Mouse (Mus musculus) liver, embryonic 13.5 days (tissue): ENCODE data around the gene Hist2h2aa1. TPM values are rescaled to one million over a fixed set of nuclear protein-coding genes. Genes with fewer than 3 reads are reported as not detected.
"Not testable (repeated sequence)": the region's sequence is repeated elsewhere in the genome, so short reads cannot be mapped to it uniquely, and the experiment has no call there.

ENCODE experiments used
- ATAC-seq: fragments of 200-750 bp; cut with Nextera tagmentation; 2 replicates; pipeline ENCODE4 v1.8.0; 2017; ENCODE audit warnings: low read depth, mild to moderate bottlenecking, moderate number of reproducible peaks, moderate library complexity
- DNase-seq: peaks from one replicate; pipeline ENCODE4 v3.0.0; 2022
- H3K27ac ChIP-seq: fragments of 300-500 bp; sonication (generic); 2 replicates; pipeline ENCODE4 v1.5.1; 2015; ENCODE audit warnings: moderate library complexity, mild to moderate bottlenecking, inconsistent platforms
- H3K27me3 ChIP-seq: fragments of 300-500 bp; sonication (generic); 2 replicates; pipeline ENCODE4 v1.6.1; 2015; ENCODE audit warnings: mild to moderate bottlenecking, inconsistent platforms
- H3K36me3 ChIP-seq: fragments of 300-500 bp; sonication (generic); 2 replicates; pipeline ENCODE4 v1.6.1; 2015; ENCODE audit warnings: mild to moderate bottlenecking, inconsistent platforms
- H3K4me1 ChIP-seq: fragments of 300-500 bp; sonication (generic); replicated peaks from 2 replicates; pipeline ENCODE4 v1.6.1; 2015; ENCODE audit warnings: inconsistent platforms
- H3K4me2 ChIP-seq: fragments of 300-500 bp; sonication (generic); 2 replicates; pipeline ENCODE4 v1.6.1; 2015; ENCODE audit warnings: inconsistent platforms, mild to moderate bottlenecking, moderate library complexity
- H3K4me3 ChIP-seq: fragments of 300-500 bp; sonication (generic); replicated peaks from 2 replicates; pipeline ENCODE4 v1.5.1; 2015; ENCODE audit warnings: mild to moderate bottlenecking, inconsistent platforms
- H3K9ac ChIP-seq: fragments of 300-500 bp; sonication (generic); 2 replicates; pipeline ENCODE4 v1.6.1; 2015; ENCODE audit warnings: mild to moderate bottlenecking, inconsistent platforms
- H3K9me3 ChIP-seq: fragments of 300-500 bp; sonication (generic); replicated peaks from 2 replicates; pipeline ENCODE4 v1.6.1; 2016; ENCODE audit warnings: inconsistent platforms
- WGBS: fragments of 180-500 bp; shearing (Covaris S2); methylation state at CpG from one replicate; pipeline ENCODE4 v1.1.7; 2015; ENCODE audit not compliant: insufficient replicate concordance; 5-methylcytosine and 5-hydroxymethylcytosine counted together
- polyA plus RNA-seq: library from polyadenylated mRNA; unstranded; fragments of >200 nt; fragmentation: Nextera tagmentation; extraction: Ambion mirVana; gene quantifications from 2 replicates; pipeline ENCODE4 v1.2.1, GENCODE M21; 2015

Hist2h2aa1 gene
- polyA plus RNA-seq, 1 experiment from 2014 or later: 40.6 TPM

GRCm38 (mm10) chr3:96260220-96260619 lies 14.9 kb downstream of the Hist2h2aa1 start:
- Histone ChIP-seq H3K36me3 (no peaks in the 10 kb centered on the region), H3K9ac (no peak overlapping the region), H3K4me3 (no peak overlapping the region), H3K4me1 (peaks cover 53% of the 10 kb centered on the region), H3K27me3 (no peaks in the 10 kb centered on the region), H3K4me2 (no peak overlapping the region), H3K9me3 (no peaks in the 10 kb centered on the region), H3K27ac (no peak overlapping the region)
- 74% methylated on average over 5 of the region's 5 CpGs for WGBS
- ATAC-seq: no peak
- no peak for DNase-seq

DNA sequence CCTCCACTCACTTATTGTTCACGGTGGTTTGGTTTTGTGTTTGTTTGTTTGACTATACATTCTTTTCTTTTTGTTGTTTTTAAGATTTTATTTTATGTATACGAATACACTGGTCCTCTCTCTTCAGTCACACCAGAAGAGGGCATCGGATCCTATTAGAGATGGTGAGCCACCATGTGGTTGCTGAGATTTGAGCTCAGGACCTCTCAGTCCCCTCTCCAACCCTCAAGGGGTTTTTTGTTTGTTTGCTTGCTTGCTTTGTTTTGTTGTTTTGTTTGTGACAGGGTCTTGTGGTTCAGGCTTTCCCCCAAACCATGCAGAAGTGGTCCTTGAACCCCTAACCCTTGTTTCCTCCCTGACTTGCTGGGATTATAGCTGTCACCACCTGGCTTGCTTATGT lies 16.3 kb downstream of the Hist2h2aa1 start:
- Histone ChIP-seq H3K4me2 (peak overlapping the region; percentile 81), H3K27ac (peak overlapping the region; percentile 99), H3K9ac (peak overlapping the region; percentile 90), H3K27me3 (no peaks in the 10 kb centered on the region), H3K4me3 (peak overlapping the region; percentile 59), H3K9me3 (no peaks in the 10 kb centered on the region), H3K4me1 (peaks cover 52% of the 10 kb centered on the region), H3K36me3 (no peaks in the 10 kb centered on the region)
- 48% methylated on average over 3 of the region's 3 CpGs for WGBS
- ATAC-seq: no peak
- no peak for DNase-seq

DNA sequence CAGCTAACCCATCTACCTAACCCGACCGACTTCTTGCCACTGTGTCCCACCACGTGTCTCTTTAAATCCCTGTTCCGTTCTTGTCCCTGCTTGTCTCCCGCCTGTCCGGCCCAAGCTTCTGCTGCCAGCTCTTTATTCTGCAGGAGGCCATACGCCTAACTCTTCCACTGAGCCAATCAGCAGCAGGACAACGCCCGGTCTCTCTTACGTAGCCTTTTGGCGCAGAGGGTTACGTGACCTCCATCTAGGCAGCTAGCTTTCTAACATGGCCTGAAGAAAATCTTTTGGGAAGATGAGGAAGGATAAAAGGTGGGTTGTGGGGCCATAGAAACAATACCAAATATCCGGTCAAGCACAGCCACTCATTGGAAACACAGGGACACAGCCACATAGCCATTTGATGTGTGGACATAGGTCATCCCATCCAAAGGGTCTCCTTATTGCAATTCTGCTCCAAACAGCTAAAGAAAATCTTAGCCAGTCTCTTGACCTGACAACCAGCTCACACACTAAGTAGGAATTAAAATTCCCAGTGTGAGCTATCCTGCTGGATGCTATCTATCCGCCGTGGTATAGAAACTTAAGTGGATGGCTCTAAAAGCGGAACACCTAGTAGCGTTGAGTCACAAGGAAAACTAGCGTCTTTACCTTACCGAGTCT lies 17.0 kb downstream of the Hist2h2aa1 start:
- peak; percentile 76 for ATAC-seq
- Histone ChIP-seq H3K9me3 (no peaks in the 10 kb centered on the region), H3K27ac (peak overlapping the region; percentile 99), H3K9ac (peak overlapping the region; percentile 90), H3K4me1 (peaks cover 58% of the 10 kb centered on the region), H3K36me3 (no peaks in the 10 kb centered on the region), H3K4me3 (peak overlapping the region; percentile 59), H3K4me2 (peak overlapping the region; percentile 81), H3K27me3 (no peaks in the 10 kb centered on the region)
- DNase-seq: peak; percentile 79
- WGBS: 1% methylated on average over 19 of the region's 19 CpGs

GRCm38 (mm10) chr3:96262979-96263550 lies 17.8 kb downstream of the Hist2h2aa1 start, which contains the start of gene Hist2h4:
TSS of gene Hist2h4 (minus strand) at chr3:96263311.
- Histone ChIP-seq H3K4me1 (peaks cover 65% of the 10 kb centered on the region), H3K9me3 (no peaks in the 10 kb centered on the region), H3K4me3 (peak within 1 kb of the TSS; percentile 59), H3K9ac (peak within 1 kb of the TSS; percentile 90), H3K36me3 (no peaks in the 10 kb centered on the region), H3K4me2 (peak within 1 kb of the TSS; percentile 81), H3K27me3 (no peaks in the 10 kb centered on the region), H3K27ac (peak within 1 kb of the TSS; percentile 99)
- peak; percentile 95 for DNase-seq
- whole genome bisulfite sequencing: under 1% methylated on average over 40 of the region's 40 CpGs
- peak; percentile 88 for ATAC-seq

GRCm38 (mm10) chr3:96263558-96264403 lies 18.5 kb downstream of the Hist2h2aa1 start:
- no peaks in the 10 kb centered on the region for H3K27me3 ChIP-seq
- WGBS: 5% methylated on average over 27 of the region's 27 CpGs
- ATAC-seq (no peak), DNase-seq (no peak)
- H3K4me3 ChIP-seq: peak overlapping the region; percentile 59
- peaks cover 66% of the 10 kb centered on the region for H3K4me1 ChIP-seq
- H3K9ac ChIP-seq: peak overlapping the region; percentile 90
- H3K4me2 ChIP-seq: peak overlapping the region; percentile 81
- H3K36me3 ChIP-seq: no peaks in the 10 kb centered on the region
- H3K9me3 ChIP-seq: no peaks in the 10 kb centered on the region
- peak overlapping the region; percentile 99 for H3K27ac ChIP-seq

GRCm38 (mm10) chr3:96264404-96264949 lies 19.2 kb downstream of the Hist2h2aa1 start:
- Histone ChIP-seq H3K4me1 (peaks cover 61% of the 10 kb centered on the region), H3K36me3 (no peaks in the 10 kb centered on the region), H3K4me2 (peak overlapping the region; percentile 81), H3K9me3 (no peaks in the 10 kb centered on the region), H3K27ac (peak overlapping the region; percentile 99), H3K27me3 (no peaks in the 10 kb centered on the region), H3K4me3 (peak overlapping the region; percentile 59), H3K9ac (peak overlapping the region; percentile 90)
- 68% methylated on average over 7 of the region's 7 CpGs for WGBS
- ATAC-seq (no peak), DNase-seq (no peak)

DNA sequence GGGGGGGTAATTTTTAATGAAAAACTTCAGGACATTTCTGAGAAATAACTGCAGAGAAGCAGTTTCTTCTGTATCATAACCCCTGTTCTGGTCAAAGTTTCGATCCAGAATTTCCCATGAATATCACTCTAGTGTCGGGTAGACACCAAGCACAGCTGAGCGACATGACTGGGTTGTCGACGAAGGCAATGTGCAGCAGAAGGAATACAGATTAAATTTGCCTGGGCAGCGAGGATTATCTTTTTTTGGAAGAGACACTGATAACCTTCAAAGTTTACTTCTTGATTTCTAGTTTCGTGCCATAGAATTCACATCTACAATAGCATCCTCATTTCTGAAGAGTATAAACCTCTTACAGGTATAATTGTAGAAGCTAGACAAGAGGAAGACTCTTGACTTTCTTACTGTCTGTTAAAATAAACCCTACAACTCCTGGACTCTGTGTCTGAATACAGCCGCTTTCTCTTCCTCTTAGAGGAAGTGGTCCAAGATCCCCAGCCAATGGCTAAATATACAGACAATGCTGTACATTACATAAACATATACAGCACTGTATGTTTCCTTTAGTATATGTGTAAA lies 20.9 kb downstream of the Hist2h2aa1 start:
- Histone ChIP-seq H3K9me3 (no peaks in the 10 kb centered on the region), H3K36me3 (no peaks in the 10 kb centered on the region), H3K4me1 (peaks cover 60% of the 10 kb centered on the region), H3K9ac (peak overlapping the region; percentile 64), H3K27me3 (no peaks in the 10 kb centered on the region), H3K4me3 (no peak overlapping the region), H3K27ac (peak overlapping the region; percentile 92), H3K4me2 (peak overlapping the region; percentile 31)
- DNase-seq (no peak), ATAC-seq (no peak)
- WGBS: 35% methylated on average over 8 of the region's 8 CpGs

- Histone ChIP-seq H3K4me2 (peak overlapping the region; percentile 64), H3K9ac (peak overlapping the region; percentile 66), H3K4me3 (no peak overlapping the region; the same call in 1 of the 2 replicates), H3K27me3 (no peaks in the 10 kb centered on the region), H3K27ac (peak overlapping the region; percentile 92), H3K36me3 (no peaks in the 10 kb centered on the region), H3K9me3 (no peaks in the 10 kb centered on the region), H3K4me1 (peaks cover 51% of the 10 kb centered on the region)
- WGBS: 72% methylated on average over 4 of the region's 4 CpGs
- ATAC-seq (no peak), DNase-seq (no peak)
These were observed 22.2 kb downstream of the Hist2h2aa1 start for GRCm38 (mm10) chr3:96267541-96267940.

DNA sequence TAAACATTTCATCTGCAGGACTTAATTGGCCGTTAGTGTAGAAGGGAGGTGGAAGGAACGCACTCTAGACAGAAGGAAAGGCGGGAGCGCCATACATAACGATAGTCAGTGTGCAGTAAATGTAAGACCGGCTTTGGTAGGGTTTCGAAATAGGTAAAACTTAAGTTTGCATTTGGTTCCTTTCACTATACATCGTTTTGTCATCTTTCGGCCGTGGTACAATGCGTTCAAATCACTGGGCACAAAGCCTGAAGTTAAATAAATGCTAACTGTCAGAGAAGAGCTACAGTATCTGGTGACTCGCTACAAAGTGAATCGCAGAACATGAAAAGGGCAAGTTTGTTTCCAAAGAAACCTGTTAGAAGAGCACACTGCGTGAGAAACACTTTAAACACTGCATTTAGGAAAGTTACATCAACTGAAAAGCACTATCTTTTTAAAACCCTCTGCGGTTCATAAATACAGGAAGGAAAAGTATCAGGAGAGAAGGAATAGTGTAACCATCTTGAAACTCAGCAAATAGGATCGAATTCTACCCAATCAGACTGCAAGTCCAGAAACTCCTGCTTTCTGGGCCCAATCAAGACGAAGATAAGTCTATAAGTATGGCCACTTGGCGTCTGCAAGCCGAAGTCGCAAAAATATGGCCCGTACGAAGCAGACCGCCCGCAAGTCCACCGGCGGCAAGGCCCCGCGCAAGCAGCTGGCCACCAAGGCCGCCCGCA lies 22.9 kb downstream of the Hist2h2aa1 start, which contains the start of gene Hist2h3b:
TSS of gene Hist2h3b (plus strand) at position 604 of the 725 bp plus-strand sequence.
- Histone ChIP-seq H3K9ac (peak within 1 kb of the TSS; percentile 84), H3K4me3 (peak within 1 kb of the TSS; percentile 59), H3K27me3 (no peaks in the 10 kb centered on the region), H3K9me3 (no peaks in the 10 kb centered on the region), H3K36me3 (no peaks in the 10 kb centered on the region), H3K4me1 (peaks cover 51% of the 10 kb centered on the region), H3K27ac (peak within 1 kb of the TSS; percentile 100), H3K4me2 (peak within 1 kb of the TSS; percentile 68)
- WGBS: 22% methylated on average over 29 of the region's 30 CpGs
- ATAC-seq (peak; percentile 44), DNase-seq (peak; percentile 82)

DNA sequence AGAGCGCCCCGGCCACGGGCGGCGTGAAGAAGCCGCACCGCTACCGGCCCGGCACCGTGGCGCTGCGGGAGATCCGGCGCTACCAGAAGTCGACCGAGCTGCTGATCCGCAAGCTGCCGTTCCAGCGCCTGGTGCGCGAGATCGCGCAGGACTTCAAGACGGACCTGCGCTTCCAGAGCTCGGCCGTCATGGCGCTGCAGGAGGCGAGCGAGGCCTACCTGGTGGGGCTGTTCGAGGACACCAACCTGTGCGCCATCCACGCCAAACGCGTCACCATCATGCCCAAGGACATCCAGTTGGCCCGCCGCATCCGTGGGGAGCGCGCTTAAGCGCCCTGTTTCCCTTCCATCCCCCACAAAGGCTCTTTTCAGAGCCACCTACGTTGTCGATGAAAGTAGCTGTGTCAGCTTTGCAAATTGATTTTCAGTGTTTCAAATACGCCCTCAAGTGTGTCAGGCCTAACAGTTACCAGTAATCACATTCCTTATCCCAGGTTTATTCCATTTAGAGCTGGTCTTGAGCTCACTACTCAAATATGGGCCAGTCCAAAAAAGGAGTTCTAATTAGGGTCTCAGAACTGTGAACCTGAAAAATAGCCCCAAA lies 23.6 kb downstream of the Hist2h2aa1 start:
- not testable (repeated sequence) for H3K9me3 ChIP-seq, H3K27me3 ChIP-seq, H3K36me3 ChIP-seq, DNase-seq
- Histone ChIP-seq H3K4me2 (peak overlapping the region; percentile 68), H3K9ac (peak overlapping the region; percentile 84), H3K4me3 (peak overlapping the region; percentile 59), H3K4me1 (peaks cover 52% of the 10 kb centered on the region), H3K27ac (peak overlapping the region; percentile 100)
- ATAC-seq: peak; percentile 37
- 0% methylated on average over 9 of the region's 44 CpGs for WGBS
